In the genomic region with DNA sequence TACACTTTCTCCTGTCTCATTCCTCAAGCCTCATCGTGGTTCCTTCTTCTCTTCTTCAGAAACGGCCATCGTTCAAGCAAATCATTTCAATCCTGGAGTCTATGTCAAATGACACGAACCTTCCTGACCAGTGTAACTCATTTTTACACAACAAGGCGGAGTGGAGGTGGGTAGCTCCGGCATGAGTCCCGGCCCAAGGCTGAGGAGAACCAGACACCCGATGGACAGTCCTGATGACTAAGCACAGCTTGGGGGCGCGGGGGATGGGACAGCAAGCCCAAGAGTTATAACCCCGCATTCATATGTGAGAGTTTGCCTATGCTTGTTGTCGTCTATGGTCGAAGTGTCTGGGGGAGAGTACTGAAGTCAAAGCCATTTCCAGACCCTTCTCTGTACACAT, we compare ENCODE assay signal across 11 mouse cellular contexts.
DNase-seq lines count a peak whose midpoint lies in the region; ATAC-seq lines count a peak whose summit lies in the region.
"Had no signal": no experiment of that assay in that cellular context is flagged by ENCODE, and none has a peak within 500 bp of the region (broad histone marks: within the 10 kb centered on the region; RNA-seq: fewer than 3 reads in every experiment).

No protein-coding gene starts in this region.

- no peak overlapping the region for H3K9ac ChIP-seq in forebrain, embryonic 11.5 days (ENCODE audit: low read length)
- no peak overlapping the region for H3K9ac ChIP-seq in forebrain, embryonic 13.5 days
- H3K9ac ChIP-seq in kidney, embryonic 14.5 days (ENCODE audit: low read depth, low read length): no peak overlapping the region
- H3K9ac ChIP-seq: hindbrain, embryonic 13.5 days; liver, postnatal 0 days had no signal

- H3K4me2 ChIP-seq in forebrain, embryonic 11.5 days (ENCODE audit: low read depth, low read length, severe bottlenecking): no peak overlapping the region
- no peak overlapping the region for H3K4me2 ChIP-seq in forebrain, embryonic 13.5 days
- H3K4me2 ChIP-seq in kidney, embryonic 14.5 days (replicated peaks; ENCODE audit: low read depth, low read length): no peak overlapping the region
- H3K4me2 ChIP-seq: hindbrain, embryonic 13.5 days had no signal

- 91% methylated on average over 13 of the region's 13 CpGs for WGBS in forebrain, embryonic 11.5 days
- 94% methylated on average over 13 of the region's 13 CpGs for WGBS in forebrain, embryonic 13.5 days
- WGBS in kidney, embryonic 14.5 days: 87% methylated on average over 13 of the region's 13 CpGs

- no peaks in the 10 kb centered on the region for H3K36me3 ChIP-seq in forebrain, embryonic 11.5 days (ENCODE audit: control insufficient read depth, insufficient read depth, low read length)
- no peaks in the 10 kb centered on the region for H3K36me3 ChIP-seq in forebrain, embryonic 13.5 days (ENCODE audit: poor library complexity, severe bottlenecking)
- H3K36me3 ChIP-seq in kidney, embryonic 14.5 days (ENCODE audit: control insufficient read depth, insufficient read depth, low read length): no peaks in the 10 kb centered on the region
- H3K36me3 ChIP-seq: hindbrain, embryonic 13.5 days had no signal

- H3K9me3 ChIP-seq in forebrain, embryonic 11.5 days (ENCODE audit: control insufficient read depth, low read length): no peaks in the 10 kb centered on the region
- H3K9me3 ChIP-seq in forebrain, embryonic 13.5 days (replicated peaks): no peaks in the 10 kb centered on the region
- no peaks in the 10 kb centered on the region for H3K9me3 ChIP-seq in kidney, embryonic 14.5 days (ENCODE audit: control insufficient read depth, low read length)
- H3K9me3 ChIP-seq: hindbrain, embryonic 13.5 days had no signal

- ATAC-seq in forebrain, embryonic 11.5 days (replicated peaks; ENCODE audit: low FRiP score): 0 out of 2 replicates have a peak, but pooled peaks have one; percentile 12
- ATAC-seq in forebrain, embryonic 13.5 days: no peak
- ATAC-seq in kidney, embryonic 14.5 days (ENCODE audit: low FRiP score, low TSS enrichment): peak; percentile 45; the same call in 1 of the 2 replicates
- ATAC-seq: activated CD4-positive, CD25-positive, alpha-beta regulatory T cell, adult 4 months had no signal

- H3K4me3 ChIP-seq in forebrain, embryonic 11.5 days (ENCODE audit: low read depth, low read length): no peak overlapping the region
- no peak overlapping the region for H3K4me3 ChIP-seq in forebrain, embryonic 13.5 days
- no peak overlapping the region for H3K4me3 ChIP-seq in kidney, embryonic 14.5 days (ENCODE audit: low read length)
- H3K4me3 ChIP-seq: hindbrain, embryonic 13.5 days had no signal

- H3K4me1 ChIP-seq in forebrain, embryonic 11.5 days (replicated peaks; ENCODE audit: control insufficient read depth, insufficient read depth, low read length): no peaks in the 10 kb centered on the region
- H3K4me1 ChIP-seq in forebrain, embryonic 13.5 days: peaks cover 14% of the 10 kb centered on the region; the same call in 1 of the 2 replicates
- no peaks in the 10 kb centered on the region for H3K4me1 ChIP-seq in kidney, embryonic 14.5 days (ENCODE audit: control insufficient read depth, insufficient read depth, low read length)
- H3K4me1 ChIP-seq: hindbrain, embryonic 13.5 days had no signal

- H3K27ac ChIP-seq in forebrain, embryonic 11.5 days (ENCODE audit: low read depth, low read length): no peak overlapping the region
- no peak overlapping the region for H3K27ac ChIP-seq in forebrain, embryonic 13.5 days
- H3K27ac ChIP-seq in kidney, embryonic 14.5 days (ENCODE audit: low read depth, low read length): no peak overlapping the region
- H3K27ac ChIP-seq: hindbrain, embryonic 13.5 days had no signal

- no peaks in the 10 kb centered on the region for H3K27me3 ChIP-seq in forebrain, embryonic 11.5 days (ENCODE audit: control insufficient read depth, insufficient read depth, low read length)
- no peaks in the 10 kb centered on the region for H3K27me3 ChIP-seq in forebrain, embryonic 13.5 days
- H3K27me3 ChIP-seq in kidney, embryonic 14.5 days (ENCODE audit: control insufficient read depth, insufficient read depth, low read length): no peaks in the 10 kb centered on the region
- H3K27me3 ChIP-seq: hindbrain, embryonic 13.5 days had no signal

- no peak for DNase-seq in forebrain, embryonic 11.5 days (ENCODE audit: low spot score)
- DNase-seq in kidney, postnatal 10 days: no peak
- peak; percentile 44 for DNase-seq in adrenal gland, postnatal 10 days
- DNase-seq in gastrocnemius, postnatal 25 days: peak; percentile 49
- no peak for DNase-seq in layer of hippocampus, adult 11-12 months (ENCODE audit: low spot score)
- no peak for DNase-seq in right cerebral cortex, adult 2 months (ENCODE audit: low spot score in 2 of 2)

Comparison
In these comparisons a context has a peak if more than half of its experiments do, and no peak if none do; other contexts are left out.
1. DNase-seq: peak in adrenal gland, postnatal 10 days (single experiment) and gastrocnemius, postnatal 25 days (single experiment); none in forebrain, embryonic 11.5 days (single experiment), kidney, postnatal 10 days (single experiment), layer of hippocampus, adult 11-12 months (single experiment) and right cerebral cortex, adult 2 months (0 of 2).